Mouse (Mus musculus): ENCODE measurements at regions not wholly inside any gene's neighbourhood (a gene's known extent, or its start where the extent isn't known, plus 50 kb on each side); places are given as distances from the start of the nearest gene placed in this dataset.
A peak's percentile ranks its signal among the peaks of the same experiment; 100 is the strongest.

DNA sequence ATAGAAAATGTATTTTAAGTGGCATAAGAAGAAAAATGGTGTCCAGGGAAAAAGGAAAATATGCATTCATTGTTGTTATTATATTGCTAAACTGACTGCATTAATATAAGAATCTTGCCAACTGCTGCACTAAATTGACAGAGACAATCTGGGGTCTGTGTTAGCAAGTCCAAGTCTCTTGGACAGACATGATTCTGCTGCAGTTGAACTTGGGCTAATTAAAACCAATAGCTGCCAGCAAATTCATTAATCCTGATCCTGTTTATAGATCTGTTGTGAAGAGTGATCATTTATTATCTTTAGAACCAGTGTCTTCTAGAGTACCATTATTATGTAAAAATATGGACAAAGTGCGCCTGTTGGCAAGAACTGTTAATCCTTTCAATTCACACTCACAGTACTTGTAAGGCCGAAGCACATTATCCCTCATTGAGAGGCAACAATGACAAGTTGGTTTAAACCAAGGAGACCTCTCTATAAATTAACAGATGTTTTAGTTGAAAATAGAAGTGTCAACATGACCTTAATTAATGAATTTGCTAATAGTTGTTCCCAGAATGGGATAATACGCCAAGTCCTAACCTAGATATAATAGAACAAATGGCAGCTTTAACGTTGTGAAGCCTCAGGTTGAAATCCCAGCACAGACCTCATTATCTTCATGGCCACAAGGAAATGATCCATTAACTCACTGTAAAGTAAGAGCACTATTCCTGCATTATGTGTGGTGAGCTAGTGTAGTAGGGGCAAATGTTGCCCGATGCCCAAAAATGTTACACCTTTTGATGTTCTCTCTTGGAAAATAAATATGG lies 205.1 kb upstream of the Gm12666 start:
- Histone ChIP-seq H3K4me1 (no peaks in the 10 kb centered on the region), H3K36me3 (no peaks in the 10 kb centered on the region), H3K27ac (no peak overlapping the region), H3K4me2 (replicated peaks) (no peak overlapping the region), H3K27me3 (no peaks in the 10 kb centered on the region), H3K9ac (no peak overlapping the region), H3K9me3 (replicated peaks) (no peaks in the 10 kb centered on the region), H3K4me3 (no peak overlapping the region)
- ATAC-seq (ENCODE audit: low FRiP score): peak; percentile 63
- WGBS: 63% methylated on average over 5 of the region's 5 CpGs

Data from hindbrain, embryonic 12.5 days (tissue).